Mouse (Mus musculus) layer of hippocampus, adult 18-20 months (tissue): ENCODE measurements around the gene Defb29. TPM values are rescaled to one million over a fixed set of nuclear protein-coding genes. Genes with fewer than 3 reads are reported as not detected.

Source experiments
- DNase-seq, 2 experiments: peaks; one replicate each; pipeline ENCODE4 v3.0.0; 2022; ENCODE audit warnings: low spot score in 2 of 2
- long read RNA-seq: library from polyadenylated mRNA; stranded (forward); transcript quantifications from one replicate; pipeline ENCODE4 v2.0.0, GENCODE M21; 2021
- total RNA-seq, 2 experiments: library from RNA; stranded (reverse); gene quantifications; 2 replicates each; pipeline ENCODE4 v1.2.3; 2021

The Defb29 gene
- not detected for total RNA-seq
- long read RNA-seq = 0 reads

DNA sequence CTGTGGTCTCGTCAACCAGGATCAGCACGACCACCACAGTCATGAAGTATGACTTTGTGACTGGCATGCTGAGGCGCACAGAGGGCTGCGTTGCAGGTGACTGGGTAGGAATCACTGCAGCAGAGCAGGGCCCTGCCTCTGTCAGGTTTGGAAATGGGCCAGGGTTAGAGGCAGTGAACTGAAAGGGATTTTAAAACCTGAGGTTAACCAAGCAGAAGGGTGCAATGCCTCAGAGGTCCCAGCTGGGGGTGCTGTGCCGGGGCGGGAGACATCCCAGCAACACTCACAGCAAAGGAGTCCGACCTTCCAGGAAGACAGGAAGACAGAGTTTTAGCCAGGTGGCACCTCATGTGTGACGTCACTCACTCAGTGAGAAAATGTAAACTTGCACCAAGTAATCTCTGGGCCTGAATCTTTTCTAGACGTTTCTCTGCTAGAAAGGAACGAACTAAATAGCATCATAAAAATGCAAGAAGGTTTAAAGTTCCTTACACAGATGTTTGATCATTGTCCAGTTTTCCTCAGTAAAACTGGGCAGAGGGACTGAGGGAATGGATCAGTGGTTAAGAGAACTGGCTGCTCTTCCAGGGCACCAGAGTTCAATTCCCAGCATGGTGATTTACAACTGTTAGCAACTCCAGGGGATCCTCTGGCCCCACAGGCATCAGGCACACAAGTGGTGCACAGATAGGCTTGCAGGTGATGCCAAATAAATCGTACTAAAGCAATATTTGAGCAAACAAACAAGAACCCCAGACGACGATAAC, at the start of gene Defb29:
TSS of gene Defb29 (minus strand) at position 155 of the 767 bp plus-strand sequence.
- no peak for DNase-seq

DNA sequence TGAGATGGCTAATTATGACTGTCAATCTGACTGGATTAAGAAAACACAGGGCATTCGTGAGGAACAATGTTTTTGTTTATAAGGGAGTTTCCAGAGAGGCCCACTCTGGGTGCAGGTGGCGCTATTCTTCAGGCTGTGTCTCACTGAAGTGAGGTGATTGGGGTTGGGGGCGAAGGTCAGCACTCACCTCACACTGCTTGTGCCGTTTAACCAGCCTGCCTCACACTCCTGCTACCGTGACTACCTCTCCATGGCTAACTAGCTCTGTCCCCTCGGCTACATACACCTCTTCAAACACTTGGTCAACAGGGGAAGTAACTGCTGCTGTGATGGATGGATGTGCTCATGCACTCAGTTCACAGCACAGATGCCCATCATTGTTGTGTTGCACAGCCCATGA, 49.1 kb upstream of the Defb29 start:
- no peak for DNase-seq

DNA sequence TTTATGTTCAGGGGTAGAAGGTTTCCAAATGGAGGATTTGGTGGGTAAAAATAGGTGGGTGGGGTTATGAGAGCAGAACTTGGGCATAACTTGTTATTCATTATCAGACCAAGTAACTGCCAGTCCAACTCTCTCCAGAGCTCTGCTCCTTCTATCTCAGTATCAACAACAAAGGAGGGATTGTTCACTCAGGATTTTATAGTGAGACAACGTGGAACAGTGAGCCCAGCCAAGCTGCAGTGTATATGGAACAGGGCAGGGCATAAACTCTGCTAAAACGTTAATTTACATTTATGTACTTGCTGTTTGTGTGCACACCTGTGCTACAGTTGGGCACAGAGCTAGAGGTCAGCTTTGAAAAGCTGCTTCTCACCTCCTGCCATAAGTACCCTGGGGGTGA, 48.6 kb upstream of the Defb29 start:
- no peak for DNase-seq

DNA sequence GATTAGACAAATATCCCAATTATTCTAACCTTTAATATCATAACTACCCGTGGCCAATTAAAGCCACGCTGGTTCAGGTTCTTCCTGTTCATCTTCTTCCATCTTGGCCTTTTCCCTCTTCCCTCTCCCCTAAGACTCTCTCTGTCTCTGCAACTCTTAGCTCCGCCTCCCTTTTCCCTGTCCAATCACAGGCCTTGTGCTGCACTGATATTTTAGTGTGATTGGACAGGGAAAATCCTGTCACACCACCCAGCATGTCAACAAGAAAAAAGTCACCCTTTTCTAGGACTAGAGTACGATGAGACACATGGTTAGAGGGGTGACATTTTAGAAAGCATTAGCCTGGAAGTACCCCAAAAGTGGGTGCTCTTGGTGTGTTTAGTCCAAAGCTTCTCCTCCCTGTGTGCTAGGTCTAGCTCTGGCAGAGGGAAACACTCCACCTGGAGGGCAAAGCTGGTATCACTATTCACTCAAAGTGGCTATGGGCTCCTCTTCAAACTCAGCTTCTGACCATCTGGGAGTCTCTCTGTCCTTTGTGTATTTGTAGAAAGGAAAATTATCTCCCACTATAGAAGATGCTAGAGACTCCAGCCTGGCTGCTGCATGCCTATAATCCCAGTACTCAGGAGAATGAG, 47.1 kb upstream of the Defb29 start:
- DNase-seq = peak in 1 of 2 experiments; percentile 19

DNA sequence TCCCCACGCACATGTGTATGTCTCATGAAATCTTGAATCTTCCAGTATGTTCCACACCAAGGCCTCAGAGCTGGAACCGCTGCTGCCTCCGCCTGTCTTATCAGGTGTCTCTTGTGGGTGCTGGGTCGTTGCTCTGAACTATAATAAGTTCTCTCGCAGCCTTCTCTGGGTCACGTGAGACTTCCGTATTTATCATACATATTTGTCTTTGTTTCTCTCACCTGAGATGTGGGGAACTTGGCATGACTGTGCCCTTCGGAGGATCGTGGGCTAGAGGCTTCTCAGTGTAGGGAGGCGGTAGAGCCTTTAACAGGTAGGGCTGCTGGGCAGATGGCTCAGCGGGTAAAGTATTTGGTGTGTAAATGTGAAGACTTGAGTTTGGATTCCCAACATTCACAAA, 40.7 kb upstream of the Defb29 start:
- no peak for DNase-seq

DNA sequence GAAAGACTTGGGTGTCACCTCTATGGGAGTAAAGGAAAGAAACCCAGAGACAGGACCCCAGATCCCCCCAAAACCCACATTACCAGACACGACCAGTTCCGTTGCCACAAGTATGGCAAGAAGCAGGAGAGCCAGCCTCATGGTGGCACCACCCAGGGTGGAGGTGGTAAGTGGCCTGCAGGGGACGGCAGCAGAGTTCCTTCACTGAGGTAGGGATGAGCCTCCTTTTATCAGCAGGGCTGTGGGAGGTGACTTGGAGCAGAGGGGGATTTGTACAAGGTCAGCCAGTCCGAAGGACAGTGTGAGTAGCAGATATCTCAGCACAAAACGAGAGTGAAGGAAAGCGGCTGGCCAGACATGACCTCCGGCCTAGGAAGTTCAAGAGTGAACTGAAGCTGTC, 40.2 kb upstream of the Defb29 start, which contains the start of gene Defb19:
TSS of gene Defb19 (minus strand) at position 206 of the 400 bp plus-strand sequence.
- no peak for DNase-seq

DNA sequence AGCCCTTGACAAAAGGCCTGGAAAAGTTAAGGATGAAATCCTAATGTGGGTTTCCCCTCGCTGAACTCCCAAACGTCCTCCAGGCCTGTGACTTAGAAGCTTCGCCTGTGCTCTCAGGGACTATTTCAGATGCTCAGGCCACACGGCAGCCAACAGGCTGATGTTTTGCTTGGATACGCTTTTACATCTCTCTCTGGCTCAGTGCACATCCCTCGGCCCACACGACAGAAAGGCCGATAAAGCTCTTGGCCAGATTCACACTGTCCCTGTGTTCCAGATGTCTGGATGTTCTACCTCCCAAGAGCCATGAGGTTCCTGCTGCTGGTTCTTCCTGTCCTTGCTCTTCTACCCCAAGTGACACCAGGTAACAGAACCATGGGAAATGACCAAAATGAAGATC, 33.6 kb upstream of the Defb29 start:
- DNase-seq = no peak

DNA sequence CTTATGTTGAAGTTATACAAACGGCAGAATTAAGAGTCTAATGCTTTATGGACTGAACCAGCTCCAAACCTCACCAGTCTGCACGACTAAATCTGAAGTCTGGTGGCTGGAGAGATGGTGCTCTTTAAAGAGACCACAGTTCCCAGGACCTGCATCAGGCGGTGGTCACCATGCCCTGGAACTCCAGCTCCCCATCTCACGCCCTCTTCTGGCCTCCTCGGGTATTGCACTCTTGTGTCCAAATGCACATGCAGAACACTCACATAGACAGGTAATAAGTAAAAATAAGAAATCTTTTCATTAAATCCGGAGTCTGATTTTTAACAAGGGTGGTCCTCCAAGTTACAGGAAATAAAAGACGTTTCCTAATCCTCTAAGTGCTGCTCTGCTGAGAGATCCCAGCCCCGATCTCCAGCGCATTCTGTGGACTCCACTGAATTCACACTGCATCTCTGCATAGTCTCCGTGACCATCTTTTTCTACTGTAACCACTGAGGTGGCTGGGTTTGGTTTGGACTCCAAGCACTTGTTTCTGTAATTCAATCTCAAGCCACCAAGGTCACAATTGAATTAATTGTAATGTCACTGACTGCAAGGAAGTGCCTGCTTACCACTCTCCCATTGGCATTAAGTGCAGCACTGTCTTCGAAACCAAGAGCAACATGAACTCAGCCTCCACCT, 32.4 kb upstream of the Defb29 start, which contains the start of gene Defb21:
TSS of gene Defb21 (plus strand) at position 631 of the 681 bp plus-strand sequence.
- no peak for DNase-seq

DNA sequence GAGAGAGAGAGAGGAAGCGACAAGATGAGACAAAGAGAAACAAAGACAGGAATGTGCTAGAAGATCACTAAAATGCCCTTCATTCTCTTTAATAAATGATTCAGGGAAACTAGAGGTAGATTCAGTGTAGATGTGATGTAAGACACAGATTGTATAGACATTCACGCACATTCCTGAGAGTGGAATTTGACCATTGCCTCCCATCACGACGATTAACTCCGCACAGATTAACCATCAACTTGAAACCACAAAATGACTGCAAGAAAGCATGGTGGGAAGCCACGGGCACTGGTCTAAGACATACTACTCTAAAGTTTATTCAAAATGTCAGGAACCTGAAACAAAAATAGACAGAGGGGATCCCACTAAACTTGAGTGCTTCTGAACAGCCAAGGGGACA, 30.4 kb upstream of the Defb29 start:
- no peak for DNase-seq

DNA sequence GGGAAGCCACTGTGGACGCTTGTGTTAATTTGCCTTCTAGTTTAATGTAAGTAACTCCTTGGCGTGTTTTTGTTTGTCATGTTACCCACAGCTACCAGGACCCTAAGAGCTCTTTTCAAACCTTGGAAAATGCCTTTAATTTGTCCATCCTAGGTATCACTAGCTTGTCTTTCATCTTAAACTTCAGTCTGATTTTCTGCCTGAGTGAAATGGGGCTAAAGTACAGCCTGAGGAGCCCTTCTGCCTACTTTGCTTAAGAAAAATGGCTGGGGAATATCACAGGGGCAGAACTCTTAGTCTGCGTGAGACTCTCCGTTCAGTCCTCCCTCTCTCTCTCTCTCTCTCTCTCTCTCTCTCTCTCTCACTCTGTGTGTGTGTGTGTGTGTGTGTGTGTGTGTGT, 30.0 kb upstream of the Defb29 start:
- DNase-seq = no peak

DNA sequence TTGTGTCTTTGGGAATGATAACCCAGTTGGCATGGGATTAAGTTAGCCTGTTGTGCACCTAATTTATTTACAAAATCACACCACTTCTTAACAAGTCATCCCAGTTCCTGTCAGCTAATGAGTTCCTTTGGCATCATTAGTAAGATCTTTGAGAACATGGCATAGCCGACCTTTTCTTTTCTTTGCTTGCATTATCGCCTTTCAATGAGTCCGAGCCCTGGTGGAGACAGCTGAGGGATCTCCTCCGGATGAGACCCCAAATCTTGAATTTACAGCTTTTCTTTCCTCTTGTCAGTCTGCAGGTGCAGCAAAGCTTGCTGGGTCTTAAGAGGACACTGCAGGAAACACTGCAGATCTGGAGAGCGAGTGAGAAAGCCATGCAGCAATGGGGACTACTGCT, 29.1 kb upstream of the Defb29 start, which contains the start of gene Gm17416:
TSS of gene Gm17416 (plus strand) at position 301 of the 400 bp plus-strand sequence.
- DNase-seq = no peak

DNA sequence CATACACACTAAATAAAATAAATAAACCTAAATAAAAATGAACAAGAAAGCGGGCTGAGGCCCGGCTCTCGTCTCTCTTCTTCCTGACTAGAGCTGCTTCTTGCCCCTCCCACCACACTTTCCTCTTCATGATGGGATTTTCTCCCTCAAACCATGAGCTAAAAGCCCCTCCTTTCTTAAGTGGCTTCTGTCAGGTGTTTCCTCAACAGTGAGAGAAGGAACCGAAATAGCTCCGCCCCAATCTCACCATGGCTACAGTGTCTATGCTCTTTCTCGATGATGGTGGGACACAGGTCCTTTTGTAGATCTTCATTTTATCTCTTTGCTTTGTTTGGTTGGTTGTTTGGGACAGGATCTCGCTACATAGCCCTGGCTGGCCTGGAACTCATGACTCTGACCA, 16.8 kb upstream of the Defb29 start:
- no peak for DNase-seq

DNA sequence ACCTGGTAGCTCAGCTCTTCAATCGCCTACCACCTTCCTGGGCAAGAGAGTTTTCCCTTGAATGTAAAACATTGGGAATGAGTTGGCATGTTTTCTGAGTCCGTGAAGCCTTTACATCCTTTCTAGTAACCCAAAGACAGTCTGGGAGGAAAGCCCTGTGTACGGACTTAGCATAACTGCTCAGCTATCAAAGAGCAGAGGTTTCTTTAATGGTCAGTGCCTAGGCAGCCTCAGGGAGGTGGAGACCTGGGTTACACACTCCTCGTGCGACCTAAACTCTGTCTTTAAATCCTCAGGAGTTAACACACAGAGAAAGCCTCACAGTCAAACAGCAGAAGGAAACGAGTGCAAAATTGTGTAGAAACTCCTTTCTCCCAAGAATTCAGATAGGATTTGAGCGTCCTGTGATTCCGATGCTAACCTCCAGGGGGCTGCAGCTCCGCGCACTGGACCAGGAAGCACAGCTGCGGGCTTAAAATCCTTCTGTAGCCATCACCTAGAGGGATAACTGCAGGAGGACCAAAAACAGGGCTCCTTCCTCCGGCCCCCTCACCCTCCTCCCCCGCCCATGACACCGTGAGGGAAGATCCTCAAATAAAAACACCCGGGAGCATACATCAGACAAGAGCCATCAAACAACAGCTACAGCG, 14.0 kb upstream of the Defb29 start:
- DNase-seq = peak; percentile 11 to 74

DNA sequence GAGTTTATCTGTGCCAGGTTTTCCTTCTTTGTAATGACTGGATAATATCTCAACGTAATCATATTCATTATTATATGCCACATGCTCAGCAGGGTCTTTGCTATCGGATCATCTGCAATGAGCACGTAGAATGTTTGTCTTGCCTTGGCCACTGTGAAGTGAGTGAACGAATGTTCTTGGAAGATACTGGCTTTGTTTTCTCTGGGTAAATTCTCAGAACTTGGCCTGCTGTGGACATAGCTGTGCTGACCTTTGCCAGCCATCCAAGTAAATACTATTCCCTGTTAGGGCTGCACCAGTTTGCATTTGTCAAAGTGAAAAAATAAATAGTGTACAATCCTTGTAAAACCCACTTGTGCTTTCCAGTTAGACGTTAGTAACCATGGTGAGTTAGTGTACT, 8.2 kb upstream of the Defb29 start:
- DNase-seq = no peak

DNA sequence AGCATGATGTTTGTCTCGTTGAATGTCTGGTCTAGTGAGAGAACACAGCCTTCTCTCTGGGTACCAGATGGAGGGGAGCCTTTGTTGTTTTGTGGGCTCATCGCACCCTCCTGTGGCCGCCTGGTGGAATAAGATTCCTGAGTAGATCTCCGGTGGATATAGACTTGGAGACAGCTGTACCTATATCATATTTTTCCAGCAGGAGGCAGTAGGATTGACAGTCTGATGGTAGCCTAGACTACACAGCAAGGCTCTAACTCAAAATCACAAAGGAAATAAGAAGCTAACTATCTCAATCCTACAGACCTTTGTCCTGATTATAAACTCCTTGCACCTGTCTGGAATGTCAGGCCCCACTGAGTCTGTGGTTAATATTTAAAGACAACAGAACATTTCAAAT, 4.8 kb upstream of the Defb29 start:
- peak; percentile 68 to 91 for DNase-seq

DNA sequence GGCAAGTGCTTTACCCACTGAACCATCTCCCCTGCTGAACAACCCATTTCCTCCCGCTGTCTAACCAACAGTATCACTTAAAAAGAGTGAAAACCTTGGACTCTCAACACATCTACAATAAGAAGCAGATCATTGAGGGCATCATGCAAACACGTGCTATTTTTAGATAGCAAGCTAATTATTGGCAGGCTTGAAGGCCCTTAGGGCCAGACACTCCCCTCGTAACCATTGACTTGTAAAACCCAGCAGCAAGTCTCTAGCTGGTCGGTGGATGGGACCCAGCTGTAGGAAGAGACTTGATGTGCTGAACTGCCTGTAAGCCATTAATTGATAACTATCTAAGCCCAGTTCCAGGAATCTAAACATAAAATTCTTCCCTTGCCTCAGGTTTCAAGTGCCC, 3.6 kb upstream of the Defb29 start:
- no peak for DNase-seq

DNA sequence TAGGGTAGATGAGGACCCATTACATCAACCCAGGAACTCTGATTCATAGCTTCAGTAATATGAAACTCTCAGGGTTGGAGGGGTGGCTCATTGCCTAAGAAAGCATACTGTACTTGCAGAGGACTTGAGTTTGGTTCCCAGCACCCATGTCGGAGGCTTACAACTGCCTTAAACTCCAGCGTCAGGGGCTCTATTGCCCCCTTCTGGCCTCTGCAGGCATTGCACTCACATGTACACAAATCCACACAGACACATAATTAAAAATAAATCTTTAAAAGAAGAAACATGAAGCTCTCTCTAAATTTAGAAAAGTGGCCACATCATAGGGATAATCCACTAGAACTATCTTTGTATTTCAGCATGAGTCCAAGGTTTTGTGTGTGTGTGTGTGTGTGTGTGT, 3.0 kb upstream of the Defb29 start:
- no peak for DNase-seq

DNA sequence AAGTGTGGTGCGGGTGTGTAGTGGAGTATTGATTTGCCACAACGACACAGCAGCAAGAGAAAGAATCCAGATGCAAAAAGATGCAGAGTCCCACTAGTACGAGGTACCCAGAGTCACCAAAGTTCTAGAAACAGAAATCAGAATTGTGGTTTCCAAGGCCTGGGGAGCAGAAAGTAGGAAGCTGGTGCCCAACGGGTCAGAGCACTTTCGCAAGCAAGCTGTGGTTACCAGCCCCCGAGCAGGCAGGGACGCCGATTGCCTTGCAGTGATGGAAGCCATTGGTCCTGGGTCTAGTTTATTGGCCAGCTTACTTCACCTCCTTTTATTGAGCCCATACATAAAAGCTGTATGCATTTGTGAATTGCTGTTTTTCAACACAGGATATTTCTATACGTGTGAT, 2.1 kb upstream of the Defb29 start:
- DNase-seq = no peak

DNA sequence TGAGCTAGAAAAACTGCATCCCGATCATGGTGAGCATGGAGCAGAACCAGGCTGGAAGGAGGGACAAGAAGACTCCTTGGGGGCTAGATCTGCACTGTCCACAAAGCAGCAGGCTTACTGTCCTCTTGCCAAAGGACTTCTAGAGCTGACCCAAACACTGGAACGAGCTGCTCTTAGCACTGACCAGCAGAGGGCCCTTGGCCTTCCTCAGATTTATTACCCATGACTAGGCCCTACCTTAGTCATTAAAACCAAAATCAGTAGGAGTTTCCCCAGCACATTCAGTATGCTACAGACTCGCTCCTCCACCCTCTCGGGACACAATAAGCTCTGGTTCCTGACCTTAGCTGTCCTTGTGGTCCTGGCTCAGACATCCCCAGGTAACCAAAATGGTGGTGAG, 21.9 kb downstream of the Defb29 start, which contains the start of gene Defb28:
TSS of gene Defb28 (plus strand) at position 275 of the 400 bp plus-strand sequence.
- DNase-seq = no peak

DNA sequence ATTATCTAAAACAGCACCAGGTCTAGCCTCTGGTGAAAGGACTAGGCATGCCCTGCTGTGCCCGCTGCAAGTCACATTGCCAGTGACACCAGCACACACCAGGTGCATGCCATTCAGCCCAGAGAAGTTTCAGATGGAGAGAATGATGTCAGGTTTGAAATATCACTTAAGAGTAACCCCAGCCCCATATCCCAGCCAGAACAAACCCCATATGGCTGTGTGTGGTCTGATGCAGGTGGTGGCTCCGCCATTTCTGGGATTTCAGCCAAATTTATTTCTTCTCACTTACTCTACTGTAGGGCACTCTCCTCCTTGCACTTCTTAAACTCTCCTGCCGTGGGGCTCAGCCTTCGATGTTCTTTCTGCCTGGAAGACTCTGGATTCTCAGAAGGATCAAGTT, 23.8 kb downstream of the Defb29 start:
- DNase-seq = no peak

DNA sequence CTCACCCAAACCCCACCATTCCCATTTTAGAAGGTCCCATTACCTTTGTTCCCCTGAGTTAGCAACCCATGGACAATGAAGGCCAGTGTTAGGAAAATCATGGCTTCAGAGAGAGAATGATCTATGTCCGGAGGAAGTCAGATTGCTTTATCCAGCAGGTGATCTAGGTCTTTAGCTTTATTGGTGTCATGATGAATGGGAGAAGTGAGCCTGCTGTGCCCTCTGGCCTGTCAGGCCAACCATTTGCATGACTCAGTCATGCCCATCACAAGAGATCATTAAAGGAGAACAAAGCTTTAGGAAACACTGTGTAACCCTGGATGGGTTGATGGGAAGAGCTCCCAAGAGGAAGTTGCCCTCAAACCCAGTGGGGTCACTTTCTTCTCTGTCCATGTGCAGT, 28.3 kb downstream of the Defb29 start, which contains the start of gene Defb26:
TSS of gene Defb26 (minus strand) at position 101 of the 400 bp plus-strand sequence.
- no peak for DNase-seq
